Mouse (Mus musculus): ENCODE results near the gene Trmo.

Trmo gene

GRCm38 (mm10) chr4:46353045-46353444, 36.2 kb downstream of the Trmo start:
- no peak for DNase-seq (ENCODE audit: low read depth, low spot score)
- Histone ChIP-seq H3K27me3 (ENCODE audit: control insufficient read depth, insufficient read depth, low read length, poor library complexity, severe bottlenecking) (no peaks in the 10 kb centered on the region), H3K36me3 (ENCODE audit: control insufficient read depth, insufficient read depth, low read length, poor library complexity, severe bottlenecking) (no peaks in the 10 kb centered on the region)

- no peak for DNase-seq (ENCODE audit: low read depth, low spot score)
- H3K36me3 ChIP-seq (ENCODE audit: control insufficient read depth, insufficient read depth, low read length, poor library complexity, severe bottlenecking), result no peaks in the 10 kb centered on the region
- peaks cover 4% of the 10 kb centered on the region; the same call in 1 of the 2 replicates for H3K27me3 ChIP-seq (ENCODE audit: control insufficient read depth, insufficient read depth, low read length, poor library complexity, severe bottlenecking)
Observed at GRCm38 (mm10) chr4:46349530-46349929, 39.7 kb downstream of the Trmo start.

- Histone ChIP-seq H3K27me3 (ENCODE audit: control insufficient read depth, insufficient read depth, low read length, poor library complexity, severe bottlenecking) (peaks cover 4% of the 10 kb centered on the region; the same call in 1 of the 2 replicates), H3K36me3 (ENCODE audit: control insufficient read depth, insufficient read depth, low read length, poor library complexity, severe bottlenecking) (no peaks in the 10 kb centered on the region)
- no peak for DNase-seq (ENCODE audit: low read depth, low spot score)
Observed at GRCm38 (mm10) chr4:46348897-46349296, 40.3 kb downstream of the Trmo start.

GRCm38 (mm10) chr4:46347580-46348515, 41.4 kb downstream of the Trmo start:
- peaks cover 4% of the 10 kb centered on the region; the same call in 1 of the 2 replicates for H3K27me3 ChIP-seq (ENCODE audit: control insufficient read depth, insufficient read depth, low read length, poor library complexity, severe bottlenecking)
- no peak for DNase-seq (ENCODE audit: low read depth, low spot score)
- no peaks in the 10 kb centered on the region for H3K36me3 ChIP-seq (ENCODE audit: control insufficient read depth, insufficient read depth, low read length, poor library complexity, severe bottlenecking)

GRCm38 (mm10) chr4:46347141-46347540, 42.1 kb downstream of the Trmo start:
- Histone ChIP-seq H3K36me3 (ENCODE audit: control insufficient read depth, insufficient read depth, low read length, poor library complexity, severe bottlenecking) (no peaks in the 10 kb centered on the region), H3K27me3 (ENCODE audit: control insufficient read depth, insufficient read depth, low read length, poor library complexity, severe bottlenecking) (peaks cover 4% of the 10 kb centered on the region; the same call in 1 of the 2 replicates)
- DNase-seq (ENCODE audit: low read depth, low spot score), result no peak

DNA sequence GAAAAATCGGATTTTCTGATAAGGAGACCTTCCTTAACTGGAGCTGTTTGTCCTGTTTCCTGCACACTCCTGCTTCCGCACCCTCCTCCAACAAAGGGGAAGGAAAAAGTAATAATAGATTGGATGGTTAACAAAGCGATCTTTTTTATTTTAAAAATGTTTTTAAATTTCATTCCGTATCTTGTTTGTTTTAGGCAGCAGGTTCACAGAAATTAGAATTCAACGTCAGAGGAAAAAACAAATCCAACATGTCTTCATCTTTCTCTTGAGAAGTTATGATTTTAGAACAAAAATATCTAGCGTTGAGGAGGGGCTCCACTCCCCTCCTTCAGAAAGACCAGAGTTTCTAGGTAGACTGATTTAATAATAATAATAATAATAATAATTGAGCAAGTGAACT, 43.0 kb downstream of the Trmo start:
- no peaks in the 10 kb centered on the region for H3K36me3 ChIP-seq (ENCODE audit: control insufficient read depth, insufficient read depth, low read length, poor library complexity, severe bottlenecking)
- peaks cover 4% of the 10 kb centered on the region; the same call in 1 of the 2 replicates for H3K27me3 ChIP-seq (ENCODE audit: control insufficient read depth, insufficient read depth, low read length, poor library complexity, severe bottlenecking)
- DNase-seq (ENCODE audit: low read depth, low spot score), result no peak

- H3K27me3 ChIP-seq (ENCODE audit: control insufficient read depth, insufficient read depth, low read length, poor library complexity, severe bottlenecking), result peaks cover 4% of the 10 kb centered on the region; the same call in 1 of the 2 replicates
- no peak for DNase-seq (ENCODE audit: low read depth, low spot score)
- no peaks in the 10 kb centered on the region for H3K36me3 ChIP-seq (ENCODE audit: control insufficient read depth, insufficient read depth, low read length, poor library complexity, severe bottlenecking)
Observed at GRCm38 (mm10) chr4:46345773-46346100, 43.5 kb downstream of the Trmo start.

GRCm38 (mm10) chr4:46345056-46345772, 44.0 kb downstream of the Trmo start:
- peak; percentile 41 for DNase-seq (ENCODE audit: low read depth, low spot score)
- Histone ChIP-seq H3K27me3 (ENCODE audit: control insufficient read depth, insufficient read depth, low read length, poor library complexity, severe bottlenecking) (peaks cover 4% of the 10 kb centered on the region; the same call in 1 of the 2 replicates), H3K36me3 (ENCODE audit: control insufficient read depth, insufficient read depth, low read length, poor library complexity, severe bottlenecking) (no peaks in the 10 kb centered on the region)

GRCm38 (mm10) chr4:46344288-46344687, 44.9 kb downstream of the Trmo start:
- H3K36me3 ChIP-seq (ENCODE audit: control insufficient read depth, insufficient read depth, low read length, poor library complexity, severe bottlenecking), result no peaks in the 10 kb centered on the region
- peaks cover 6% of the 10 kb centered on the region; the same call in 1 of the 2 replicates for H3K27me3 ChIP-seq (ENCODE audit: control insufficient read depth, insufficient read depth, low read length, poor library complexity, severe bottlenecking)
- DNase-seq (ENCODE audit: low read depth, low spot score), result peak; percentile 58

DNA sequence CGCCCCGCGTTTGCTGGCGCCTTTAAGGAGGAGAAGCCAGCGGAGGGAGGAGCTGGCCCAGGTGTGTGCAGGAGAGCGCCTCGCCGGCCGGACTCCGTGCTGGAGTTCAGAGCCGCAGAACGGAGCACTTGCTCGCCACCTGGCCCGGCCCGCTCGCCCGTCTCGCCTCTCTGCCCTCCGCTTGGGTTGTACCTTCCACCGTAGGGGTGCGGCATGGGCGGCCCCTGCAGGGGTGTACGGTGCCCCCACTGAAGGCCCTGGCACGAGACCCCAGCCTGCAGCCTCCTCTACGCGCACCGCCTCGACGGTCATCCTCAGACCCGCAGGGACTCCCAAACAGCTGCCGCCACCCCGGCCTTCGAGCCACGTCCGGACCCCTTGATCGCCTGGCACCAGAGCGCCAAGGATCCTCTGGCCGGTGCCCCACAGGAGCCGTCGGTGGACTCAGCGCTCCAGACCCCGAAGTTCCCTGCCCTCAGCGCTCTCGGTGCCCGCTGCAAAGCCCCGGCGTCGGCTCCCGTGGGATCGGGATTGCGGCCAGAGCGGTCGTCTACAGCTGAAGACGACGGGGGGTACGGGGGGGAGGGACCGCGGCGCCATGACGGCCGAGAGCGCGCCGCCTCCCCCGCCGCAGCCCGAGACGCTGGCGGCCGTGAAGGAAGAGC, 45.5 kb downstream of the Trmo start, which contains the start of gene Foxe1:
Foxe1 (plus strand) TSS at position 14 of the 665 bp plus-strand sequence.
- Histone ChIP-seq H3K27me3 (ENCODE audit: control insufficient read depth, insufficient read depth, low read length, poor library complexity, severe bottlenecking) (peaks cover 6% of the 10 kb centered on the region; the same call in 1 of the 2 replicates), H3K36me3 (ENCODE audit: control insufficient read depth, insufficient read depth, low read length, poor library complexity, severe bottlenecking) (no peaks in the 10 kb centered on the region)

DNA sequence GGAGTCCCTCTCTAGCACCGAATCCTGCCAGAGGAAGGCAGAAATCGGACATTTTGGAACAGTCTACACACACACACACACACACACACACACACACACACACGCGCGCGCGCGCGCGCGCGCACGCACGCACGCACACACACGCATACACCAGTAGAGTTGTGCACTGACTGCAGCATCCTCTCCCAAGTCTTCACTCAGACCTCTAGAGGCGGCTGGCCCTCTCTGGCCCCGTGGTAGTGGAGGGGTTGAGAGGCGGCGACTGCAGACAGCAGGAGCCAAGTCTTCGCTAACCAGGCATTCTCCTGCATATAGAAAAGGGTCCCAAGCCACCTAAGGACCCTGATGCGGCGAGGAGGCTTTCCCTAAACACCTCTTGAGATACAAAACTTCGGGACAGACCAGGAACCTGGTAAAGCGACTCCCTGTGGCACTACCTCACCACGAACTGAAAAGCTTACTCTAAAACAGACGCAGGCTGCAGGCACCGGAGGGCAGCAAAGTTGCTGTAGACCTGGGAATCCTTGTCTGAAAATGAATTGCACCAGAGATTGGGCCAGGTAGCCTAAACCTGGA, 46.4 kb downstream of the Trmo start:
- peaks cover 6% of the 10 kb centered on the region; the same call in 1 of the 2 replicates for H3K27me3 ChIP-seq (ENCODE audit: control insufficient read depth, insufficient read depth, low read length, poor library complexity, severe bottlenecking)
- no peaks in the 10 kb centered on the region for H3K36me3 ChIP-seq (ENCODE audit: control insufficient read depth, insufficient read depth, low read length, poor library complexity, severe bottlenecking)
- peak; percentile 13 for DNase-seq (ENCODE audit: low read depth, low spot score)

More for the DNA sequence above, 45.5 kb downstream of the Trmo start, which contains the start of gene Foxe1:
- peak; percentile 8 for DNase-seq (ENCODE audit: low read depth, low spot score)

GRCm38 (mm10) chr4:46341831-46342680, 47.2 kb downstream of the Trmo start:
- DNase-seq (ENCODE audit: low read depth, low spot score), result no peak
- peaks cover 6% of the 10 kb centered on the region; the same call in 1 of the 2 replicates for H3K27me3 ChIP-seq (ENCODE audit: control insufficient read depth, insufficient read depth, low read length, poor library complexity, severe bottlenecking)
- no peaks in the 10 kb centered on the region for H3K36me3 ChIP-seq (ENCODE audit: control insufficient read depth, insufficient read depth, low read length, poor library complexity, severe bottlenecking)

DNA sequence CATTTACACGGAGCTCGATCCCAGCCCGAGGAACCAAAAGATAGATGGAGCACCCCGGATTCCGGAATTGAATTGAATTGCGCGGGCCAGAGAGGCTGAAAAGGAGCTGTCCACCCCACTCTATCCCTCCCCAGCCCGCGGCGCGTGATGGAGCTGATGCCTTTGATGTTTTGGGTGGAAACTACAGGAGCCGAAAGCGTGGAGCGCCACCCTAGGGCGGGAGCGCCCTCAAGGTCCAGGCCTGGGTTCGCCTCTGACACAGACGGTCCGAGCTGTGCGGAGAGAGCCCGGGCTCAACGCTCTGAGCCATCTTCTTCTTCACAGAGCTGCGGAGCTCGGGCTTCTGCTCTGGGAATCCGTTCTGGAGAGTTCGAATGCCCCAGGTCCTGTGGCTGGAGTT, 49.7 kb downstream of the Trmo start:
- DNase-seq (ENCODE audit: low read depth, low spot score), result no peak
- 0 out of 2 replicates have a peak, but pooled peaks cover 2% of the 10 kb centered on the region for H3K27me3 ChIP-seq (ENCODE audit: control insufficient read depth, insufficient read depth, low read length, poor library complexity, severe bottlenecking)
- no peaks in the 10 kb centered on the region for H3K36me3 ChIP-seq (ENCODE audit: control insufficient read depth, insufficient read depth, low read length, poor library complexity, severe bottlenecking)

Data from splenic B cell, adult 2 months (primary cell).